Mouse (Mus musculus): Measurements from ENCODE around the gene Piwil4. TPM values are rescaled to one million over a fixed set of nuclear protein-coding genes. Genes with fewer than 3 reads are reported as not detected.
"Not testable (repeated sequence)": the region's sequence is repeated elsewhere in the genome, so short reads cannot be mapped to it uniquely, and the experiment has no call there.

The Piwil4 gene
- polyA plus RNA-seq, 1 experiment from 2014 or later = 0.11 TPM

DNA sequence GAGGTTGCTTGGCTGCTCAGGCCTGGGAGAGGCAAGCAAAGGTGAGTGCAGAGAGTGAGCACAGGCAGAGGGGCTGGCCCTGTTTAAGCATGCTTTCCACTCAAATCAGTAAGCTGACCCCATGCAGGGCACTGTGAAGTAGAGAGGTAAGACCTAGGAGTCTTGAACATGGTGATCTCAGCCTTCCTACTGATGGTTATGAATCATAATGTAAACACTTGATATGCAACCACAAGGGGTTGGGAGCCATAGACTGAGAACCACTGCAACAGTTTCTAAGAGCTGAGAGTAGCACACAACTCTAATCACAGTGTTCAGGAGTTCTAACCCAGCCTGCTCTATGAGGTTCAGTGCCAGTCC lies 22.2 kb downstream of the Piwil4 start:
- no peaks in the 10 kb centered on the region for H3K36me3 ChIP-seq
- H3K27ac ChIP-seq (replicated peaks) = no peak overlapping the region
- no peak overlapping the region for H3K4me3 ChIP-seq
- DNase-seq (ENCODE audit: low spot score) = no peak
- peaks cover 25% of the 10 kb centered on the region for H3K27me3 ChIP-seq (ENCODE audit: low read depth, poor library complexity, severe bottlenecking)
- H3K9me3 ChIP-seq (replicated peaks) = no peaks in the 10 kb centered on the region
- peaks cover 10% of the 10 kb centered on the region for H3K4me1 ChIP-seq

DNA sequence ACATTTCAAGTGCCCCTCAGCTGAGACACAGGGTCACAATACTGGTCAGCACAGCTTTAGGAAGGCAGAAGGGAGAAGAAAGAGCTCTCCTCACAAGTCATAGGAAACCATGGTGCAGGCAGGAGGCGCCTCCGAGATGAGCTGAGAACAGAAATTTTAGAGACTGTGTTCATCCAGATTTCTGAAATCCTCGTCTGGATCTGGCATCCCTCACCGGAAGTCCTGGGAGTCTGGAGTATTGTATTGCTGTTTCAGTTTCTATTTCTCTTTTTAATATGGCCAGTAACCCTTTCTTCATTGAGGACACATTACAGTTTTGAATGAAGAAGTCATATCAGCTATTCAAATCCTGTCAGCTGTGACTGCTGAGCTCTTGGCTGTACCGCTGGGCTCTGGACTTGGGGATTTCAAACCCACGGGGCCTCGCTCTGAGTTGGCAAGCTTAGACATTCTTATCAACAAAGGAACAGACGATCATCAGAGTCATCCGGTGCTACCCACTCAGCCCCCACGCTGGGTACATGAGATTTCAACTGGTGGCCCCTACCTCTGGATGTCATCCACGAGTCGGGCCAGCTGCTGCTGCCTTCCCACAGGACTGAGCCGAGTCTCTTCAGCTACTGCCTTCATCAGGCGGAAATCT lies 22.7 kb downstream of the Piwil4 start:
- H3K4me3 ChIP-seq = no peak overlapping the region
- H3K36me3 ChIP-seq = no peaks in the 10 kb centered on the region
- peaks cover 25% of the 10 kb centered on the region for H3K27me3 ChIP-seq (ENCODE audit: low read depth, poor library complexity, severe bottlenecking)
- WGBS = 66% methylated on average over 14 of the region's 14 CpGs
- H3K9me3 ChIP-seq (replicated peaks) = no peaks in the 10 kb centered on the region
- peaks cover 7% of the 10 kb centered on the region; the same call in 1 of the 2 replicates for H3K4me1 ChIP-seq
- DNase-seq (ENCODE audit: low spot score) = no peak
- H3K27ac ChIP-seq (replicated peaks) = no peak overlapping the region

DNA sequence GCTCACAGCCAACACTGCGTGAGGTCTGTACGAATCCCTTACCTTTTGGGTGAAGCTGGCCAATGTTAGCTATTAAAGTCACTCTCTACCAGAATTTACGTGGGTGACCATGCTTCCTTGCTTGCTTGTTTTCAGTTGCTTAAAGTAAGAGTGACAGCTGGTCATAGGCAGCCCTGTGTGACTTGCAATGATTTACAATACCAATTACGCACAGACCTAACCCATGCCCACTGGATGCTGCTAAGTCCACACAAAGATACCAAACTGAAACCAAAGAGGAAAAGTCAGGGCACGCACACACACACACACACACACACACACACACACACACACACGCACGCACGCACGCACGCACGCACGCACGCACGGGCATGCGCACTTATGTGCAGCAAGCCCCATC lies 25.3 kb downstream of the Piwil4 start:
- Histone ChIP-seq H3K36me3 (no peaks in the 10 kb centered on the region), H3K4me3 (no peak overlapping the region), H3K27ac (replicated peaks) (no peak overlapping the region), H3K27me3 (ENCODE audit: low read depth, poor library complexity, severe bottlenecking) (0 out of 2 replicates have a peak, but pooled peaks cover 10% of the 10 kb centered on the region), H3K4me1 (peaks cover 7% of the 10 kb centered on the region; the same call in 1 of the 2 replicates), H3K9me3 (replicated peaks) (no peaks in the 10 kb centered on the region)
- 92% methylated on average over 15 of the region's 15 CpGs for WGBS
- no peak for DNase-seq (ENCODE audit: low spot score)

DNA sequence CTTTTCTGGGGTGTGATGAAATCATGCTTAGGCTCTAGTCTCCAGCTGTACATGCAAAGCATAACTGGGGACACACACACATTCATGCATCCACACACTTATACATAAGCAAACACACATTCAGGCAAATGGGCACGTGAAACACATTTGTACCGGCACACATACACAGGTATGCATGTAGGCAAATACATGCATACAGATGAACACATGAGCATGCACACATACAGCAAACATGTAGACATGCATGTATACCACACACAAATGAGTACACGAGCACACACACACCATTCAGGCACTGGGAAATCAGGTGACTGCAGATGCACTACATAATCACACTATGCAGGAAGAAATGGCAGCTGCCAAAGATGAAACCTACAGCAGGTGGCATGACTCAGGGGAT lies 29.6 kb downstream of the Piwil4 start:
- H3K36me3 ChIP-seq = no peaks in the 10 kb centered on the region
- no peak overlapping the region for H3K4me3 ChIP-seq
- H3K27ac ChIP-seq (replicated peaks) = no peak overlapping the region
- no peak for DNase-seq (ENCODE audit: low spot score)
- peaks cover 4% of the 10 kb centered on the region; the same call in 1 of the 2 replicates for H3K4me1 ChIP-seq
- 89% methylated on average over 3 of the region's 3 CpGs for WGBS
- H3K27me3 ChIP-seq (ENCODE audit: low read depth, poor library complexity, severe bottlenecking) = no peaks in the 10 kb centered on the region
- no peaks in the 10 kb centered on the region for H3K9me3 ChIP-seq (replicated peaks)

DNA sequence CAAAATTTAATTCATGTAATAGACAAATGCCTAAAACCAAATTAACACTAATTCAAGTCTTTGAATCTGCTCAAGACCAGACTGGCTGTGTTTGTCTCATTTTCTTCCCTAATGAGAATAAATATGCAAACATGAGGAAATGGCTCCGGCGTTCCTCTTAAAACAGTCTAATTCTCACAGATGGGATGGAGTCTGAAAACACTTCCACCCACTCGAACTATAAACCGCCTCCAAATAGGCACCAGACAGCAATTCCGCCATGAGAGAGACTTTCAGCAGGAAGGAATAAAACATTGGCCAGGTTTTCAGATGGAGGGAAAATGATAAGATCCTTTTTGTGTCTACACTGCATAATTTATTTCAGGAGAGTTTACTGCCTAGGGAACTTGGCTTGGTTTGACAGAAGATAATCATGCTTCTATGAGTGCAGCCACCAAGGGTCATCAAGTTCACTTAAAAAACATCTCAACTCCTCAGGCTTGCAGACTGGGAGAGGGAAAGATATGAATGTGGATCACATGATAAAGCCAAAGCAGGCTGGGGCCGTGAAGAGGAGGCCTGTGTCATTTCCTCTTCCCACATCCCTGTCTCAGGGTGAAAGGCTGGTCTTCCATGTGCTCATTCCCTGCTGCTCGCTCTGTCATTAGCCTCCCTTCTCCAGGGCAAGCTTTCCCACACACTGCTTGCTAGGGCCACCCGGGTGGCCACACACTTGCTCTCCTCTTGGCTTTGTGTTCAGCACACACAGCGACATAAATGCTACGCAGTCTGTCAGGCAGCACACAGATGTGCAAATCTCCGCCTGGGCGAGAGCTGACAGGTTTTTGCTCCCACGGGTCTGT lies 35.0 kb downstream of the Piwil4 start:
- Histone ChIP-seq H3K4me3 (no peak overlapping the region), H3K36me3 (no peaks in the 10 kb centered on the region), H3K27ac (replicated peaks) (no peak overlapping the region), H3K9me3 (replicated peaks) (no peaks in the 10 kb centered on the region), H3K4me1 (no peaks in the 10 kb centered on the region), H3K27me3 (ENCODE audit: low read depth, poor library complexity, severe bottlenecking) (no peaks in the 10 kb centered on the region)
- no peak for DNase-seq (ENCODE audit: low spot score)
- 87% methylated on average over 13 of the region's 13 CpGs for WGBS

DNA sequence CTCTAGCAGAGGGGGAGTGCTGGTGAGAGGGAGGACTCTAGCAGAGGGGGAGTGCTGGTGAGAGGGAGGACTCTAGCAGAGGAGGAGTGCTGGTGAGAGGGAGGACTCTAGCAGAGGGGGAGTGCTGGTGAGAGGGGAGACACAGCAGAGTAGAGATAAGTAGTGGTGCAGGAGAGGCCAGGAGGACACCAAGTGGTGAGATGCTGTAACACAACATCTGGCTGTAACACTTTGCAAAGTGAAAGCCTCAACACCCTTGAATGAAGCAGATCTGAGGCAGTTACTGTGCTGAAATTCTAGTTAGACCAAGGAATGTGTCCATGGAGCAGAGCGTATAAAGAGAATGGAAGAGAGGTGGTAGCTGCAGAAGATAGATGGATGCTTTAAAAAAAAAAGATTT lies 39.7 kb downstream of the Piwil4 start:
- H3K4me1 ChIP-seq; DNase-seq (ENCODE audit: low spot score); H3K27me3 ChIP-seq (ENCODE audit: low read depth, poor library complexity, severe bottlenecking); H3K9me3 ChIP-seq (replicated peaks); H3K4me3 ChIP-seq; H3K36me3 ChIP-seq; H3K27ac ChIP-seq (replicated peaks): not testable (repeated sequence)
- 93% methylated on average over 1 of the region's 1 CpGs for WGBS

DNA sequence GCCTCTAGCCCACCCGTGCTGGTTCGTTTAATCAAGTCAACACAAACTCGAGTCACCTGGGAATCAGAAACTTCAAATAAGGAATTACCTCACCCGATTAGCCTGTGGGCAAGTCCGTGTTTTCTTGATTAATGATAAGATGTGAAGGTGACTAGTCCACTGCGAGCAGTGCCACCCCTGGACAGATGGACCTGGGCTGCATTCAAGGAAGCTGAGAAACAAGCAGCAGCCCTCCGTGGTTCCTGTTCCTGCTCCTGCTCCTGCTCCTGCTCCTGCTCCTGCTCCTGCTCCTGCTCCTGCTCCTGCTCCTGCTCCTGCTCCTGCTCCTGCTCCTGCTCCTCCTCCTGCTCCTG lies 41.3 kb downstream of the Piwil4 start:
- H3K27me3 ChIP-seq (ENCODE audit: low read depth, poor library complexity, severe bottlenecking) = no peaks in the 10 kb centered on the region
- WGBS = 50% methylated on average over 7 of the region's 7 CpGs
- no peak for DNase-seq (ENCODE audit: low spot score)
- H3K4me1 ChIP-seq = no peaks in the 10 kb centered on the region
- no peak overlapping the region for H3K27ac ChIP-seq (replicated peaks)
- H3K9me3 ChIP-seq (replicated peaks) = no peaks in the 10 kb centered on the region
- H3K36me3 ChIP-seq = no peaks in the 10 kb centered on the region
- no peak overlapping the region for H3K4me3 ChIP-seq

DNA sequence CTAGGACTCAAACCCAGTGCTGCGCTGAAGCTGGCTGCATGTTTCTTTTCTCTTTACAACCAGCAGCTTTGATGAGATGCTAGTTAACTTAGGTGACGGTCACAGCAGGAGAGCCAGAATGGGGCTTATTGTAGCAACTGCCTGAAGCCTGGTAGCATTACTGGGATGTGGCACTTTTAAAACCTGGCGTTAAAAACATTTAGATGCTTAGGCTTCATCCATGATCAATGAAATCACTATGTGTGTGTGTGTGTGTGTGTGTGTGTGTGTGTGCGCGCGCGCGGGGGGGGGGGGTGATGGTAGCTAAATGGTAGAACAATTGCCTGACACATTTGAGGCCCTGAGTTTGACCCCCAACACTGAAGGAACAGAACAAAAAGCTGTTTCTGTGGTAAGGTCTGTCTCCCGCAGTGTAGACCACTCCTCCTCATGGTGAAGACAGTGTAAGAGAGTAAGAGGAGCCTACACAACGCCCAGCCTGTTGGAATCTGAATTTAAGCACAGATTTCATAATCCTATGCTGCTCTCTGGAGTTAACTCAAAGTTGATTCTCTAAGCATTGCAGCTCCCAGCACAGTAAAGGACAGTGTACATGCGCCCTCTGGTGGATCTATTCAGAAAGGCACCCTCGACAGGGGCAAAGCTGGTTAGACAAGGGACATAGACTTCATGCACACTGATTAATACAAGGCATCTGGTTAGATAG lies 41.8 kb downstream of the Piwil4 start:
- no peaks in the 10 kb centered on the region for H3K9me3 ChIP-seq (replicated peaks)
- H3K27me3 ChIP-seq (ENCODE audit: low read depth, poor library complexity, severe bottlenecking) = no peaks in the 10 kb centered on the region
- H3K27ac ChIP-seq (replicated peaks) = no peak overlapping the region
- 57% methylated on average over 12 of the region's 12 CpGs for whole genome bisulfite sequencing
- DNase-seq (ENCODE audit: low spot score) = peak; percentile 89
- no peaks in the 10 kb centered on the region for H3K36me3 ChIP-seq
- H3K4me3 ChIP-seq = no peak overlapping the region
- H3K4me1 ChIP-seq = no peaks in the 10 kb centered on the region

DNA sequence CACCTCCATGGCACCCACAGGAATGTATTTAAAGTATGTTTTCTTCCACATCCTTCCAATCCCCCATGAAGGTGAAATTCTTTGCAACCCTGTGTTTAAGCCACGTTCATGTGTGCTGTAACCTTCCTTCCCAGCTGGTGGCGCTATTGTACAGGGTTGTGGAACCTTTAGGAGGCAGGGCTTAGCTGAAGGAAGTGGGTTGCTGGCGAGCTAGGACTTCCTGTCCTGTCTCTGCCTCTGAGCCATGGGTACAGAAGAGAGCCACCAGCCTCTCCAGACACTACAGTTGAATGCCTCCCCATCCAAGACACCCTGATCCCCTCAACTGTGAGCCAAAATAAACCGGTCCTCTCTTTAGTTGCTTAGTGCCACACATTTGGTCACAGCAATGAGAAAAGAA lies 42.6 kb downstream of the Piwil4 start:
- Histone ChIP-seq H3K36me3 (no peaks in the 10 kb centered on the region), H3K4me3 (no peak overlapping the region), H3K27ac (replicated peaks) (no peak overlapping the region), H3K9me3 (replicated peaks) (no peaks in the 10 kb centered on the region), H3K4me1 (no peaks in the 10 kb centered on the region), H3K27me3 (ENCODE audit: low read depth, poor library complexity, severe bottlenecking) (no peaks in the 10 kb centered on the region)
- no peak for DNase-seq (ENCODE audit: low spot score)
- WGBS = 73% methylated on average over 4 of the region's 4 CpGs

DNA sequence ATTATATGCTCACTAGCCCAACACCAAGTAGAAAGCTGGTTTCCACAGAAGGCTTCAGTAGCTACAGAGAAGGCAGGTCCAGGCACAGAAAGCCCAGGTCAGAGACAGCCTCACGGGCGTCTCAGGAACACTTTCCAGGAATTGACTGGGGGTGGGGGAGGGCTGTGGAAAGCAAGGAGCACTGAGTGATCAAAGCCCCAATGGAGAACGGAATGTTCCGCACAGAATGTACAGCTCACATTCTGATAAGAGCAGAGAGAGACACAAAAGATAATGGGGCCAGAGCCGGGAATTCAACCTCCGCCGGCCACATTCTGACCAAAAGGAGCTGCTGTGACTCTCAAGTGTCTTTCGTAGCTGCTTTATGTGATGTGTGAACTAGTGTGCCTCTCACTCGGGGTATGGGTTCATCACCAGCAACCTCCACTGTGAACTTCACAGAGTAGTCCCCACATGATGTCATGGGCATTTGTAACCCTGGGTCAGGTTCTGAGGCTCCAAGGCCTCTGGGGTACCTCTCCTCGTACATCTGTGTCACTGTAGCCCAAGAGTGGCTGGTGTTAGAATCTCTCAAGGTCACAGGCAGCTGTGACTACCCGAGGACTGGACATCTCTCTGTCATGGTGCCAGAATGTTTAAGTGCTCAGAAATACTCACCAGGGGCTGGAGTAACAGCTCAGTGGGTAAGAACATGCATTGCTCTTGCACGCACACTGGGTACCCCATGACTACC lies 51.0 kb downstream of the Piwil4 start:
- H3K27ac ChIP-seq (replicated peaks) = no peak overlapping the region

DNA sequence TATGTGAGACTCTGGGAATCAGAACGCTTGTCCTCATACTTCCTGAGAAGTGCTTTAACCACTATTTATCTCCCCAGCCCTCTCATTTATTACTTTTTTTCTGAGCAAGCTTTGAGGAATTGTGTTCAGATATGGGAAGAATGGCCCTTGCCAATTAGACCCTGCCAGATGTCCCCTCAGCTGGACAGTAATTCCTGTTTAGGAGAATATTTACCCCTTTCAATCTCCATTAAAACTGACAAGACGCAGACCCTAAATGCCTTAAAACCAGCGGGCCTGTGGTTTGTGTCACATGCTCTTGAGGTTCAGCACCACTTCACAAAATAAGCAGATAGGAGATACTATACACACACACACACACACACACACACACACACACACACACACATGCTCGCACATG lies 56.2 kb downstream of the Piwil4 start:
- H3K27me3 ChIP-seq (ENCODE audit: low read depth, poor library complexity, severe bottlenecking) = peaks cover 24% of the 10 kb centered on the region
- H3K4me1 ChIP-seq = peaks cover 8% of the 10 kb centered on the region
- H3K36me3 ChIP-seq = no peaks in the 10 kb centered on the region
- 91% methylated on average over 4 of the region's 4 CpGs for WGBS
- H3K27ac ChIP-seq (replicated peaks) = no peak overlapping the region
- no peak overlapping the region for H3K4me3 ChIP-seq
- H3K9me3 ChIP-seq (replicated peaks) = no peaks in the 10 kb centered on the region
- DNase-seq (ENCODE audit: low spot score) = no peak

More for the DNA sequence above, 51.0 kb downstream of the Piwil4 start:
- no peak overlapping the region for H3K4me3 ChIP-seq
- no peaks in the 10 kb centered on the region for H3K9me3 ChIP-seq (replicated peaks)
- H3K36me3 ChIP-seq = no peaks in the 10 kb centered on the region
- DNase-seq (ENCODE audit: low spot score) = no peak
- H3K4me1 ChIP-seq = 0 out of 2 replicates have a peak, but pooled peaks cover 4% of the 10 kb centered on the region
- WGBS = 81% methylated on average over 12 of the region's 12 CpGs
- no peaks in the 10 kb centered on the region; the same call in 1 of the 2 replicates for H3K27me3 ChIP-seq (ENCODE audit: low read depth, poor library complexity, severe bottlenecking)

DNA sequence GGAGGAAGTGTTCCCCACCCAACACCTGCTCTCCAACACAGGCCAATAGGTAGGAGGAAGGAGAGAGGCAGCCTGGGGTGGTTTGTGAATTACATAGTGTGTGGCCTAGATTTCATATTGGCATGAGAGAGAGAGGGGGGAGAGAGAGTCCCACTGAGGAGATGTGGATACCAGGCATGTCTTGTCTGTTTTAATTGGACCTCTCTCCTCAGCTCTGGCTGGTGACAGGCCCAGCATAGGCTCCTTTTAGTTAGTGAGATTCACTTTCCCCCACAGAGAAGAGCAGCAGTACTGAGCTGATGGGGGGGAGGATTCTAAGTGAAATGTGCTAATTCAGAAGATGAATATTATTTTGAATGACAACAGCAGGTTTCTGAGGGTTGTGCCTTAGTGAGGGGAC lies 57.8 kb downstream of the Piwil4 start:
- Histone ChIP-seq H3K27ac (replicated peaks) (no peak overlapping the region), H3K27me3 (ENCODE audit: low read depth, poor library complexity, severe bottlenecking) (peaks cover 29% of the 10 kb centered on the region), H3K4me3 (no peak overlapping the region), H3K4me1 (peaks cover 8% of the 10 kb centered on the region), H3K9me3 (replicated peaks) (peaks cover 11% of the 10 kb centered on the region; the same call in 1 of the 2 replicates), H3K36me3 (no peaks in the 10 kb centered on the region)
- no peak for DNase-seq (ENCODE audit: low spot score)

All from midbrain, embryonic 10.5 days (tissue).